Mouse (Mus musculus): ENCODE results near the gene Tnik. TPM values are rescaled to one million over a fixed set of nuclear protein-coding genes. Genes with fewer than 3 reads are reported as not detected.

The Tnik gene
- polyA plus RNA-seq, 1 experiment: 2.3 TPM

DNA sequence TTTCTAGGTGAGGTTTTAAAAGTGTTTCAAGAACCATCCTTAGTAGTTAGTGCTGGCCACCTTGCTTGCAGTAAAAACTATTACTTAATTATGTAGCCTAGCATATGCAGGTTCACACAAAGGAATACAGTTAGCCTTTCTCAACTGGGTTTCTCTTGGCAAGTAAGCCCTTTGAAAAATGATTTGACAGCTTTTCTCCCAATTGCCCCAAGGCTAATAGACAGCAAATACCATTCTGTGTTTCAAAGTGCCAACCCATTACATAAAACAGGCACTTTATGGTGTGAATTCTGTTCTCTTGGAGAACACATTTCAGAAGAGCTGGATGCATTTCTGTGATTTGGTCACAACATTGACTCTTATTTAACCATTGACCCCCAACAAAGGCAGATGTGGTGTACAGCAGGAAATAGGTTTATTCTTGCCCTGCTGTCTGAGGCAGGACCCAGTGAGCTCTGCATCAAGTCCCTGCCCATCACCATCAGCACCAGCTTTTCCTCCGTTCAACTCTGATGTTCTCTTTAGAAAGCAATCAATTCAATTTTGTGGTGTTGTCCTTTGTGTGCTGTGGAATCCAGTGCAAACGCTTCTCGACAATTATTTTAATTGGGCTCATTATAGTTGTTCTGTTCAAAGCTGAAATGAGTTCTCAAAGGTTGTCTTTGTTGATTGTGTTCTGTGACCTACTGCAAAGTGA is 233.9 kb downstream of the Tnik start:
- Histone ChIP-seq H3K4me1 (ENCODE audit: control insufficient read depth, insufficient read depth, low read length) (no peaks in the 10 kb centered on the region), H3K27me3 (ENCODE audit: control insufficient read depth, insufficient read depth, low read length, poor library complexity, severe bottlenecking) (no peaks in the 10 kb centered on the region)
- TF ChIP-seq EP300 (IDR thresholded peaks at IDR 0.05; ENCODE audit: insufficient read depth, low read depth, low read length) (no peak), POLR2A (IDR thresholded peaks at IDR 0.05; ENCODE audit: insufficient read depth, low read length) (no peak), CTCF (IDR thresholded peaks at IDR 0.05; ENCODE audit: low read depth, low read length) (no peak)

DNA sequence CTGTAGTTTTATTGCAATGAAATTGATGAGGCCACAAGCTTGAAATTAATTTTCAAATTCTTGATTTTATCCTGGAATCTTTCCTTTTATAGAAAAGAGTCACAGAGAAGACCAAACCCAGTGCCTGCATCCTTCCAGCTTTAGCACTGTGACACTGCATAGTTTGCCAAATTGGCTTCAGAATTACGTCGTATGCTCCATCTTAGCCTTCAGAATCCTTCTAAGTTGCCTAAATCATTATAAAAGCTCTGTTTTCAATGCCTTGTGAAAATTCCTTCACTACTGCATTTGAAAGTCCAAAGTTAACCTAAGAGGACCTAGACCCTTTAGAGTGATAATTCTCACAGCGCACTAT is 234.5 kb downstream of the Tnik start:
- no peak overlapping the region for H3K9ac ChIP-seq (ENCODE audit: low read depth, poor library complexity, severe bottlenecking)
- no peak overlapping the region for H3K4me3 ChIP-seq (ENCODE audit: low read depth, low read length)
- no peaks in the 10 kb centered on the region for H3K4me1 ChIP-seq (ENCODE audit: control insufficient read depth, insufficient read depth, low read length)
- no peaks in the 10 kb centered on the region for H3K27me3 ChIP-seq (ENCODE audit: control insufficient read depth, insufficient read depth, low read length, poor library complexity, severe bottlenecking)
- H3K36me3 ChIP-seq (ENCODE audit: control insufficient read depth, insufficient read depth, low read length, poor library complexity, severe bottlenecking): no peaks in the 10 kb centered on the region
- H3K27ac ChIP-seq (ENCODE audit: insufficient read depth, low read length): no peak overlapping the region
- no peak for TF ChIP-seq POLR2A (IDR thresholded peaks at IDR 0.05; ENCODE audit: insufficient read depth, low read length)
- H3K9me3 ChIP-seq (replicated peaks; ENCODE audit: control insufficient read depth, insufficient read depth, low read length, poor library complexity, severe bottlenecking): no peaks in the 10 kb centered on the region

More for the DNA sequence above, 233.9 kb downstream of the Tnik start:
- Histone ChIP-seq H3K4me3 (ENCODE audit: low read depth, low read length) (no peak overlapping the region), H3K36me3 (ENCODE audit: control insufficient read depth, insufficient read depth, low read length, poor library complexity, severe bottlenecking) (no peaks in the 10 kb centered on the region), H3K27ac (ENCODE audit: insufficient read depth, low read length) (no peak overlapping the region), H3K9ac (ENCODE audit: low read depth, poor library complexity, severe bottlenecking) (no peak overlapping the region), H3K9me3 (replicated peaks; ENCODE audit: control insufficient read depth, insufficient read depth, low read length, poor library complexity, severe bottlenecking) (no peaks in the 10 kb centered on the region)

DNA sequence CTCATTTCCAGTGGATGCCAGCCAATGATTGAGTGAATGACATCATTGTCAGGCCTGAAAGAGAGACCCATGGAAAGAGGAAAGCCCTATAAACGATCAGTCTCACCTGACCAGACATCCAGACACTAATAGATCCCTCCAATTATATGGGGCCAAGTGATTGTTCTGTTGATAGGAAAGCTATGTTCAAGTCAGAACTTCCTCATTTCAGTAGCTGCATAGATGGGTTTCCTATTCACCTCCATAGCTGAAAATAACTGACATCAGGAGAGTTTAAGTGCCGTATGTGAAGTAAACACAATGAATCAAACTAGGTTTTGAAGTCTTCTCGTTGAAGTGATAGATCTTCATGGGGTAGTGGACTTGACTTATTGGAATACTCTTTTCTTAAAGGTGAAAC is 239.7 kb downstream of the Tnik start:
- Histone ChIP-seq H3K9ac (ENCODE audit: low read depth, poor library complexity, severe bottlenecking) (no peak overlapping the region), H3K4me3 (ENCODE audit: low read depth, low read length) (no peak overlapping the region), H3K9me3 (replicated peaks; ENCODE audit: control insufficient read depth, insufficient read depth, low read length, poor library complexity, severe bottlenecking) (no peaks in the 10 kb centered on the region), H3K27me3 (ENCODE audit: control insufficient read depth, insufficient read depth, low read length, poor library complexity, severe bottlenecking) (no peaks in the 10 kb centered on the region), H3K4me1 (ENCODE audit: control insufficient read depth, insufficient read depth, low read length) (no peaks in the 10 kb centered on the region), H3K27ac (ENCODE audit: insufficient read depth, low read length) (no peak overlapping the region), H3K36me3 (ENCODE audit: control insufficient read depth, insufficient read depth, low read length, poor library complexity, severe bottlenecking) (no peaks in the 10 kb centered on the region)
- TF ChIP-seq CTCF (IDR thresholded peaks at IDR 0.05; ENCODE audit: low read depth, low read length) (no peak), POLR2A (IDR thresholded peaks at IDR 0.05; ENCODE audit: insufficient read depth, low read length) (no peak), EP300 (IDR thresholded peaks at IDR 0.05; ENCODE audit: insufficient read depth, low read depth, low read length) (no peak)

DNA sequence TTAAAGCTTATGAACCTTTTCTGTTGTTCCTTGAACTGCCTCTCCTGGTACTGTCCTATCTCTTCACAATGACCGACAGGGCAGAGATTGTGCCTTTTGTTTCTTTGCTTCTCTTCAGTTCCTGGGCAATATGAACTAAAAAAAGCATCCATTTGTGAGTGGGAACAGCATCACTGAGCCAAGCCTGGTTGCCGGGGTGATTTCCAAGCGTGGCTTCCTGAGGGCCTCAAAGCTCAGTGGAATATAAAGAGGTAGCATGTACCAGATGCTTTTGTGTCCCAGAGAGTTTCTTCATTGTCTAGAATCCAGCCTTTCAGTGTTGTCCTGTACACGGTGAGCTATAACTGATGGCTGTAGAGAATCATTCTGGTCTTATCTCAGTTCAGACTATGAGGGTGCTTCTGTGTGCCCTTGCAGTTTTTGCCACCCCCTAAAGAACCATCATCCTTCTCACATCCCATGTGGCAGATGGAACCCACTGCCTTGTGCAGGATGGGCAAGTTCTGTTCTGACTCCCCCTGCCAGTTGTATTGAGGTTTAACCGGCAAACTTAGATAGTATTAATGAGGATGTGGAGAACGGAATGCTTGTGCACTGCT is 246.4 kb downstream of the Tnik start:
- no peaks in the 10 kb centered on the region for H3K27me3 ChIP-seq (ENCODE audit: control insufficient read depth, insufficient read depth, low read length, poor library complexity, severe bottlenecking)
- no peaks in the 10 kb centered on the region for H3K4me1 ChIP-seq (ENCODE audit: control insufficient read depth, insufficient read depth, low read length)
- H3K27ac ChIP-seq (ENCODE audit: insufficient read depth, low read length): no peak overlapping the region
- H3K4me3 ChIP-seq (ENCODE audit: low read depth, low read length): no peak overlapping the region
- H3K9me3 ChIP-seq (replicated peaks; ENCODE audit: control insufficient read depth, insufficient read depth, low read length, poor library complexity, severe bottlenecking): no peaks in the 10 kb centered on the region
- TF ChIP-seq POLR2A (IDR thresholded peaks at IDR 0.05; ENCODE audit: insufficient read depth, low read length): no peak
- TF ChIP-seq CTCF (IDR thresholded peaks at IDR 0.05; ENCODE audit: low read depth, low read length): no peak
- TF ChIP-seq EP300 (IDR thresholded peaks at IDR 0.05; ENCODE audit: insufficient read depth, low read depth, low read length): no peak
- no peaks in the 10 kb centered on the region for H3K36me3 ChIP-seq (ENCODE audit: control insufficient read depth, insufficient read depth, low read length, poor library complexity, severe bottlenecking)
- H3K9ac ChIP-seq (ENCODE audit: low read depth, poor library complexity, severe bottlenecking): no peak overlapping the region

DNA sequence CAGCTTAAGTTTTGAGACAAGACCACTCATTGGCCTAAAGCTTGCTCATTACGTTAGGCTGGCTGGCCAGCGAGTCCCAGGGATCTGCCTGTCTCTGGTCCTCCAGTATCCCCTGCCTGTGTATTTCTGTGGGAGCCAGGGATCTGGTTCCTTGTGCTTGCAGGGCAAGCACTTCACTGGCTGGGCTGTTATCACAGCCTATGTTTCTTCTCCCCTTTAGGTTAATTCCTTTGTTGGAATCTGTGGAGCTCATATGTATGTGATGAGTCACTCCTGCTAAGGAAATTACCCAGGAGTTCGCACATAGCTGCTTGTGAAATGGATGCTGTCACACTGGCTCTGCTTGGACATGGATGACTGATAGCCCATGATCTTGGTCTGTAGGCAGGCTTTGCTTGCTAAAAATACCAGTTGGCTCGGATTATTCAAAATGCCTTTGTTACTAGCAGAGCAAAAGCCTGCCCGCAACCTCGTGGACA is 260.0 kb downstream of the Tnik start:
- H3K9me3 ChIP-seq (replicated peaks; ENCODE audit: control insufficient read depth, insufficient read depth, low read length, poor library complexity, severe bottlenecking): no peaks in the 10 kb centered on the region
- H3K4me3 ChIP-seq (ENCODE audit: low read depth, low read length): no peak overlapping the region
- no peaks in the 10 kb centered on the region for H3K27me3 ChIP-seq (ENCODE audit: control insufficient read depth, insufficient read depth, low read length, poor library complexity, severe bottlenecking)
- TF ChIP-seq POLR2A (IDR thresholded peaks at IDR 0.05; ENCODE audit: insufficient read depth, low read length) (no peak), EP300 (IDR thresholded peaks at IDR 0.05; ENCODE audit: insufficient read depth, low read depth, low read length) (no peak), CTCF (IDR thresholded peaks at IDR 0.05; ENCODE audit: low read depth, low read length) (no peak)
- H3K4me1 ChIP-seq (ENCODE audit: control insufficient read depth, insufficient read depth, low read length): no peaks in the 10 kb centered on the region
- H3K36me3 ChIP-seq (ENCODE audit: control insufficient read depth, insufficient read depth, low read length, poor library complexity, severe bottlenecking): no peaks in the 10 kb centered on the region
- H3K27ac ChIP-seq (ENCODE audit: insufficient read depth, low read length): no peak overlapping the region
- H3K9ac ChIP-seq (ENCODE audit: low read depth, poor library complexity, severe bottlenecking): no peak overlapping the region

DNA sequence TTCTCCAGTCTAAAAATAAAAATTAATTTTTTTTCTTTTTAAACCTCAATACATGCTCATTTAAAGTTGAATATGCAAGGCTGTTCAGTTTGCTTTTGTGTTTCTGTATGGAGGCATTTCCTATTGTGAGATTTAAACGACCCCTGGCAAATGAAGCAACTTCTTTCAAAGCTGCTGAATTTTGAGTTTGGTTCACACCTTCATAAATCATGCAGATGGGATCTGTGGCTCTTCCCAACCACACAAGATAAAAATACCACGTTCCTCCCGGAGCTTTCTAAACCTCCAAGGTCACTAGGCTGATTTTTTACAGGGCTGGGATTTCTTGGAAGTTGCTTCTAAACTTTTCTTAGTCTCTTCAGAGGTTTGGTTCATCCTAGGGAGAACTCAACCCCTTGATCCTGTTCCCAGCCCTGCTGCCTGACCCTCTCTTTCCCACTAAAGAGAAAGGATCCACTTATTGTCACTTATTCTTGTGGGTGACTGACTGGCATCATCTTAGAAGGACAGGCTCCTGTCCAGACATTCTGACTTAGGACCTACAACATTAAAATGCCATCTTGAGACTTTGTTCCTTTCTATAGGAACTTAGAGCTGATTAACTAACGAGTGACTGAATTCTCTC is 260.6 kb downstream of the Tnik start:
- Histone ChIP-seq H3K4me1 (ENCODE audit: control insufficient read depth, insufficient read depth, low read length) (no peaks in the 10 kb centered on the region), H3K9me3 (replicated peaks; ENCODE audit: control insufficient read depth, insufficient read depth, low read length, poor library complexity, severe bottlenecking) (no peaks in the 10 kb centered on the region), H3K4me3 (ENCODE audit: low read depth, low read length) (no peak overlapping the region), H3K36me3 (ENCODE audit: control insufficient read depth, insufficient read depth, low read length, poor library complexity, severe bottlenecking) (no peaks in the 10 kb centered on the region), H3K27me3 (ENCODE audit: control insufficient read depth, insufficient read depth, low read length, poor library complexity, severe bottlenecking) (no peaks in the 10 kb centered on the region; the same call in 1 of the 2 replicates), H3K27ac (ENCODE audit: insufficient read depth, low read length) (no peak overlapping the region), H3K9ac (ENCODE audit: low read depth, poor library complexity, severe bottlenecking) (no peak overlapping the region)
- TF ChIP-seq EP300 (IDR thresholded peaks at IDR 0.05; ENCODE audit: insufficient read depth, low read depth, low read length) (no peak), CTCF (IDR thresholded peaks at IDR 0.05; ENCODE audit: low read depth, low read length) (no peak), POLR2A (IDR thresholded peaks at IDR 0.05; ENCODE audit: insufficient read depth, low read length) (no peak)
